Mouse (Mus musculus): ENCODE measurements at regions not wholly inside any gene's neighbourhood (a gene's known extent, or its start where the extent isn't known, plus 50 kb on each side); places are given as distances from the start of the nearest gene placed in this dataset.

DNA sequence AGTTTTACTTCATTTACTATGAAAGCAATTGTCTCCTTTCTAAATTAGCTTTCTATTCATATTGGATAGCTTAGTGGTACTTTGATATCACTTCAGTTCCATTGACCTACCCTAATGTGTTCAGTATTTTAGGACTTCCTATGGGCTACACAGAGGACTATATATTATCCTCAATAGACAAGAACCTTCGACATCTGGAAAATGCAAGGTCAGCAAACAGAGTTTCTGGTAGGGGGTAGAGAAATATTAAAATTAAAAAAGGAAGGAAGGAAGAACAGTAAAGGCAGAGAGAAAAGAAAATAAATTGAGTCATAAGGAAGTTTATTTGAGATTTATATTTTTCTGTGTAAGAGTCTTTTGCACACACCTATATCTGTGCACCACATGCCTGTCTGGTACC lies 107.4 kb upstream of the Insig1 start:
- intact Hi-C loops (cut with DNase I) = no loop called here
- DNase-seq (ENCODE audit: low spot score in 2 of 2) = no peak

DNA sequence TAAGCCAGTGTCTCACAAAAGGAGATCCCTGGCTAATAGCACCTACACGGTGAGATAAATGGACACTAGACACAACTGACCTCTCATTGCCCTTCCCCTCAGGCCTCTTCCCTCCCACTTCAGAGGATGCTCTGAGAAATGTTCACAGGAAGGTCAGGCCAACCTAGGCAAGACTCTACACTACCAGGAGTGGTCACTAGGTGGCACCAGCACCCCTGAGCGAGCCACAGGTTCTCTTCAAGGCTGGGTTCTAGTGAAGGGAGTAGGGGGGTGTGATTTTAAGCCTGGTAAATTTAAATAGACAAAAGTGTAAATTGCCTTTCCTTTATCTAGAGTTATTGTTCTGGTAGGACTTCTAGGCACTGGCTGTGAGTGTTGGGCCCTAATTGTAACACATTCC lies 76.0 kb upstream of the Insig1 start:
- intact Hi-C loops (cut with DNase I) = loop anchor here (2.0 kb wide), 1 partner anchor 100 kb away; no protein-coding TSS in a partner anchor
- DNase-seq (ENCODE audit: low spot score in 2 of 2) = peak; percentile 46 to 75

DNA sequence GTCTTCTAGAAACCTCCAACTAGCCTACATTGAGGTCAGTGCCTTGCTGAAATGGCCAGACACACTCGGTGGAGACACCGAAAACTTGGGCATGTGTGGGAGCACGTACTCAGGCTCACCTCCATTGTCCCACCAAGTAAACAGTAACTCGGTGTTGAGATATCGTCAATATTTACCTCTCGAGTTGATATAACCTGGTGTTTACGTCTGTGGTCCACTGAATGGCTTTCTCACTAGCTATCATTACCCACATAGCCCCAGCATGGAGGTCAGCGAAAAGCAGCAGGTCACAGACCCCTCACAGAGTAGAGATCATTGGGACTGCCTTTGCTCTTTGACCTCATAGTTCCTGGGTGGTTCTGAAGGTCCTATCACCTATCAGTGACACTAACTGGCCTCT lies 73.4 kb upstream of the Insig1 start:
- no peak for DNase-seq (ENCODE audit: low spot score in 2 of 2)
- intact Hi-C loops (cut with DNase I) = no loop called here

DNA sequence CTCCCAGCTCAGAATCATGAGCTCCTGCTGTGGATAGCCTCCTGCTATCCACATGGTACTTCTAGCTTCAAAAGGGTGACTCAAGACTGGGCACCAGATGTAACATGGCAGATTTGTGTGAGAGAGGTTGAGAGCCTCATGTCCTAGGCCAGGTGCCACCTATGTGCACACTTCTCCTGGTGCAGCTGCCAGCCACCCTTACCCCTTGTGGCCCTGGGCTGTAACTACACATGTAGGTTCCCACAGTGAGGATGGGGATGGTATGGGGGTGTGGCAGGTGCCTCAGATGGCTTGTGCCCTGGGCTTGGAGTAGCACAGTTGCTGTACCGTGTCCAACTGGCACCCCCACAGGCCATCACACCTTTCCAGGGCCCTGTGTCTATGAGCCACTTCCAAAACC lies 68.2 kb upstream of the Insig1 start:
- intact Hi-C loops (cut with DNase I) = no loop called here
- DNase-seq (ENCODE audit: low spot score in 2 of 2) = no peak

DNA sequence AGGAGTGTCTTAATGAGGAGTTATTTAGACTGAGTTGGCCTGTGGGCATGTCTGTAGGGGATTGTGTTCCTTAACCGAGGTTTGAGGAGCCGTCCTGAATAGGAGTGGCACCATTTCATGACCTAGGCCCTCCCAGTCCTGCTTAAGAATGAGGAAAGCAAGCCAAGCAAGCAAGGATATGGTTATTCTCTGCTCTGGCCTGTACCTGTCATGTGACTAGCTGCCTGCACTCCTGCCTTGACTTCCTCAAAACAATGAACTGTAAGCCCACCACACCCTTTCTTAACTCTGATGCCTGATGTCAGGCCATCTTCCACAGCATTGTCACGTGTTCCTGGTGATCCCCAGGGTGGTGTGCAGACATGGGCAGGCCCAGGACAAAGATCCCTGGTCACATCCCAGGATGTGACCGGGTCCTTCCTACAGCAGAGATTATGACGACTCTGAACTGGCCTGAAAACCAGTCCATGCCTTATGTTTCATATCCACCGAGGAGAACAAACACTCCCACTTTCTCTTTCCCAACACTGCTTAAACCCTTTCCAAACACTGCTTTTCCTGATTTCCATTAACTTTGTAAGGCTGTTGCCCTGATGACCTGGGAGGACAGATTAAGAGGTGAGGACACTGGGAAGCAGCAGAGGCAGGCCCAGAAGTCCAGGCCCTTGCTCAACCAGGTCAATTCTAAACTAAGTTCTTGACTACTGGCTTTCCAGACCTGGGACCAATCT lies 67.2 kb upstream of the Insig1 start:
- intact Hi-C loops (cut with DNase I) = no loop called here
- DNase-seq (ENCODE audit: low spot score in 2 of 2) = no peak

DNA sequence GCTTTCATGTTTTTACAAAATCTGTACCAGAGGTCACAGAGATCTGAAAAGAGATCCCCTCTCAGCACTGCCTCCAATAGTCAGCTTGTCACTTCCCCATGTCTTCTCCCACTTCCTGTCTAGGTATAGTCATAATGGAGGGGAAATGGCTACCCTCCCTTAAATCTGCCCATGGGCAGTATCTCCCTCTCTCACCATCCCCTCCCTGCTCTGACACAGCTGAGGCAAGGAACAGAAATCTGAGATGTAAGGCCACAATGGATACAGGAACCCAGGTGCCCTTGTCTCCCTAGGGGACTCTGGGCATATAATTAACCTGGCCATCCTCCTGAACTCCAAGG lies 66.7 kb upstream of the Insig1 start:
- intact Hi-C loops (cut with DNase I) = no loop called here
- DNase-seq (ENCODE audit: low spot score in 2 of 2) = no peak

DNA sequence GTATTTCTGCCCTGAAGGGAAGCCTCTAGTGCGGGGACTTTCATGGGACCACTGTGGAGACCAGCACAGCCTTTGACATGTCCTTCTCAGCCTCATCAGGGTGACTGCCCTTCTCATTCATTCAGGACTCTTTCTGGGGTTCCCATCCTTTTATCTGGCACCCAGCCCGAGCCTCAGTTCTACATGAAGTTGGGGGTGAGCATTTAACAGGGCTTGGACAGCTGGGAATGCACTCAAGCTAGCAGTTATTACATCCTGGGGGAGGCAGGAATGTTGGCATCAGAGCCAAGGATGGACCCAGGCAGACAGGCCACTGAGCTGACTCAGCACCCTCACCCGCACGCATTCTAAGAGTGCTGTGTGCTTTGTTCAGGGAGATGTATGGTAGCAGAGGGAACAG lies 61.8 kb upstream of the Insig1 start:
- intact Hi-C loops (cut with DNase I) = no loop called here

DNA sequence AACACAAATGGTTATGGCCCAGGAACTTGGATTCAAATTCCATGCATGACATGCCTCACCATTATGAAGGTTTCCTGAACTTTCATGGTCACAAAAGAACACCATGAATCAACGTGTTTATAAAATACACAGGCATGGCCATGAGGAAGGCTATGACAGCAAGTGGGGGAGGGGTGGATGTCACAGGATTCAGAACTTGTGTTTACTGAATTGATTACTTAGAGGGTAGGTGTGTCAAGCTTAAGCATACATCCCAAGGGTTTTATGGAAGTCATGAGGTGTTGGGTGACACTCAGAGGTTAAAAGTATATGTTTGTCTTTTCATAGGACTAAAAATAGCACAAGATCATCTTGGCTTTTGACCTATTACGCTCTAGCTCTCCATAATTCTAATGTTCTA lies 61.3 kb upstream of the Insig1 start:
- DNase-seq (ENCODE audit: low spot score in 2 of 2) = no peak

More for the DNA sequence above, 61.8 kb upstream of the Insig1 start:
- no peak for DNase-seq (ENCODE audit: low spot score in 2 of 2)

DNA sequence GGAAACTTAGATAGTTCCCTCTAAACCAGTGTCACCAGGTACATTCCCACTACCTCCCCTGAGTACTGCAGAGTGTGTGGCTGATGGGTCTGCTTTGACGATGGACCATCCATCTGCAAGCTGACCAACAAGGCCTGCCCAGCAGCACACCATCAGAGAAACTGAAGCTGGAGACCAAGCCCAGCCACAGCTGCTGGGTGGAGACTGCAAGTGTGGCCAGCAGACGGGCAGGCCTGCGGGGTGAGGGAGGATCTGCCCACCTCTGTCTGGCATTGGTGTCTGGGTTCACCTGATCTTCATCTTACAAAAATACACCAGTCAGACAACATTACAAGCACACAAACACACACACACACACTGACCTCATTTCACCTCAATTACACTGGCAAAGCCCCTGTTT lies 60.6 kb upstream of the Insig1 start:
- intact Hi-C loops (cut with DNase I) = no loop called here

More for the DNA sequence above, 61.3 kb upstream of the Insig1 start:
- intact Hi-C loops (cut with DNase I) = no loop called here

DNA sequence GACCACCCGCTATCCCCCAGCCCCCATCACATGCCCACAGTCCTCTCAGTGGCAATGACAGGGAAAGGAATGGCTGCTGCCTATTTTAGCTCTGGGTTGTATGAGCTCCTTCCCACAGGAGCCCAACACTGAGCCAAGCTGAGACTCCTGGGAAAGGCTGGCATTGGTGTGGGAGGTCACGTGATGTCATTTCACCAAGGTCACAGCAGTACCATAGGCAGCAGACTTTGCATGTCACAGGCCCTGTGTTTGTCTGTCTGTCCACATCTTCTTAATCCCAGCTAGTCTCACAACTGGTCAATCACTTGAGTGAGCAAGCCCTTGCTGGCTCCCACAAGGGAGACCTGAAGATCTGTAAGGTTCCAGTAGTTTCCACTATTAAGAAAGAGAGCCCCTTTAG lies 58.7 kb upstream of the Insig1 start:
- no peak for DNase-seq (ENCODE audit: low spot score in 2 of 2)
- intact Hi-C loops (cut with DNase I) = no loop called here

More for the DNA sequence above, 60.6 kb upstream of the Insig1 start:
- DNase-seq (ENCODE audit: low spot score in 2 of 2) = no peak

DNA sequence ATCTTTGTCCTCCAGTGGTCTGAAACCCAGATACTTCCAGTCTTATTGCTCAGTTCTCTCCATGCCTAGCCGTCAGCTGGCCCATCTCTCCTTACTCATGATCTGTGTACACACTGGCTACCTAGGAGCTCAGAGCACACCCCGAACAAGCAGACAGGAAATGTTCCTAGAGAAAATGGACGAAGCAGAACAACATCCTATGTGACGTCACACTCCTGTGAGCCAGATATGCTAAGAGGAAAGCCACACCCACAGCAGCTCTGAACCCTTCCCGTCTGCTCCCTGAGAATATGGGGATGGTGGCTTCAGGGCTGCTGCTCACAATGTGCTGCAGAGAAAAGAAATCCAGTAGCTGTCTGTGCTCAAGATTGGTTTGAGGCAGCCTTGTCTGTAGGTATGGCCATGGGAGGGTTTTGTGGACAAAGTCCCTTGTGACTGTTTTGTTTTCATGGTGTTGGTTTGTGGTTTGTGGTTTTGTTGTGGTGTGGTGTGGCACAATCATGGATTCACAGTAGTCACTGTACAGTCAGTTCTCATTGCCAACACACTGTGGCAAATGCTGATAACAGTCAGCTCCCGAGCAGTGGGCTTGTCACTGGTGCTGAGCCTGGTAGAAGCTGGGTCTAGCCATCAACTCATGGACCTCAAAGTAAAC lies 57.4 kb upstream of the Insig1 start:
- intact Hi-C loops (cut with DNase I) = no loop called here
- DNase-seq (ENCODE audit: low spot score in 2 of 2) = no peak

DNA sequence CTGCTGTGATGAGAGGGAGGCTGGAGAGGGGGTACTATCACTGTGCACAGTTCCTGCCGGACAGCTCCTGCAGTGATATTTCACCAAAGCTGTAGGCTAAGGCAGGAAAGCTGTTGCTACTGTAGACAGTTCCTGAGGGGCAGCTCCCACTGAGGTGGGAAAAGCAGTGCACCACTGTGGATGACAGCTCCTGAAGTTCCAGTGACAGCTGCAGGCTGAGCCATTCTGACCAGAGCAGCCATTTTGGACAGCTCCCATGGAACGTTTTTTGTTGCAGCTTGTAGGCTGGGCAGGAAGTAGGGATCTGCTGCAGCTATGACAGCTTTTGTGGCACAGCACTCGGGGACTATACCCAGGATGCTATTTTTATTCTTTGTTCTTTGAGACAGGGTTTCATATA lies 51.3 kb upstream of the Insig1 start:
- no peak for DNase-seq (ENCODE audit: low spot score in 2 of 2)
- intact Hi-C loops (cut with DNase I) = no loop called here

Data from left cerebral cortex, postnatal 14 days (tissue).